Mouse (Mus musculus) thymus, adult 2 months (tissue): ENCODE results near the gene Fam214a.

ENCODE experiments used
- CTCF ChIP-seq: fragments of 200-500 bp; IDR thresholded peaks from 2 replicates; pipeline ENCODE4 v1.5.1; 2012; ENCODE audit warnings: mild to moderate bottlenecking, control low read depth, low read length, moderate library complexity, borderline replicate concordance; ENCODE audit not compliant: control insufficient read depth, poor library complexity, insufficient read depth; ENCODE audit errors: extremely low read depth
- POLR2A ChIP-seq: fragments of 200-500 bp; IDR thresholded peaks from 2 replicates; pipeline ENCODE4 v1.6.1; 2012; ENCODE audit warnings: mild to moderate bottlenecking, low read length, control low read depth, moderate library complexity; ENCODE audit not compliant: control insufficient read depth, poor library complexity, insufficient read depth; ENCODE audit errors: extremely low read depth

DNA sequence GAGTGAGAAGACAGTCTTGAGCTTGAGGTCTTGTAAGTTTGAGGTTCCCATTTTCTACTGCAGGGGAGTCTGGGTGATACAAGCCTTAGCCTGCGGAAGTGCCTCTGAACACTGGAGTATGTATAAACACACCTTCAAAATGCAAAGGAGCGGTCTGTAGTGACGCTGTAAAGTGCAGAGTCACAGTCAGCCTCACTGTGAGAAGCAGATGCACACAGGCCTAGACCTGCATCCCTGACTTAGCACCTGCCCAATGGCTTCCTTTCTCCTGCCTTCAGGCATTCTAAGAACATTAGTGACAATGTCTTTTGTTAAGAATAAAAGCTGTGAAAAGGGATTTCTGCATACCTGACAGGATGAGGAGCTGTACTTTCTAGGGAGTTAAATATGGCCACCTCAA, 66.9 kb downstream of the Fam214a start:
- TF ChIP-seq POLR2A (no peak), CTCF (no peak)
